Mouse (Mus musculus): ENCODE measurements at regions not wholly inside any gene's neighbourhood (a gene's known extent, or its start where the extent isn't known, plus 50 kb on each side); places are given as distances from the start of the nearest gene placed in this dataset.
"Not testable (repeated sequence)": the region's sequence is repeated elsewhere in the genome, so short reads cannot be mapped to it uniquely, and the experiment has no call there.

GRCm38 (mm10) chr5:77809844-77810243 is 402.0 kb upstream of the Igfbp7 start:
- DNase-seq (ENCODE audit: low spot score), result no peak

GRCm38 (mm10) chr5:77807726-77808125 is 399.9 kb upstream of the Igfbp7 start:
- peak; percentile 79 for DNase-seq (ENCODE audit: low spot score)

- no peak for DNase-seq (ENCODE audit: low spot score)
These were observed 398.7 kb upstream of the Igfbp7 start for GRCm38 (mm10) chr5:77806334-77807157.

- no peak for DNase-seq (ENCODE audit: low spot score)
These were observed 398.0 kb upstream of the Igfbp7 start for GRCm38 (mm10) chr5:77805796-77806195.

GRCm38 (mm10) chr5:77805303-77805702 is 397.5 kb upstream of the Igfbp7 start:
- DNase-seq (ENCODE audit: low spot score), result no peak

- no peak for DNase-seq (ENCODE audit: low spot score)
These were observed 396.3 kb upstream of the Igfbp7 start for GRCm38 (mm10) chr5:77804113-77804512.

GRCm38 (mm10) chr5:77803562-77803961 is 395.7 kb upstream of the Igfbp7 start:
- DNase-seq (ENCODE audit: low spot score), result peak; percentile 67

GRCm38 (mm10) chr5:77796960-77797359 is 389.1 kb upstream of the Igfbp7 start:
- DNase-seq (ENCODE audit: low spot score), result no peak

- DNase-seq (ENCODE audit: low spot score), result no peak
These were observed 387.9 kb upstream of the Igfbp7 start for GRCm38 (mm10) chr5:77795766-77796165.

GRCm38 (mm10) chr5:77783953-77784352 is 376.1 kb upstream of the Igfbp7 start:
- no peak for DNase-seq (ENCODE audit: low spot score)

- no peak for DNase-seq (ENCODE audit: low spot score)
These were observed 354.7 kb upstream of the Igfbp7 start for GRCm38 (mm10) chr5:77762426-77763042.

GRCm38 (mm10) chr5:77762013-77762412 is 354.2 kb upstream of the Igfbp7 start:
- no peak for DNase-seq (ENCODE audit: low spot score)

GRCm38 (mm10) chr5:77748933-77749332 is 341.1 kb upstream of the Igfbp7 start:
- no peak for DNase-seq (ENCODE audit: low spot score)

- no peak for DNase-seq (ENCODE audit: low spot score)
These were observed 338.8 kb upstream of the Igfbp7 start for GRCm38 (mm10) chr5:77746604-77747003.

GRCm38 (mm10) chr5:77743467-77743866 is 335.6 kb upstream of the Igfbp7 start:
- no peak for DNase-seq (ENCODE audit: low spot score)

- not testable (repeated sequence) for DNase-seq (ENCODE audit: low spot score)
These were observed 322.4 kb upstream of the Igfbp7 start for GRCm38 (mm10) chr5:77730286-77730685.

GRCm38 (mm10) chr5:77681592-77681991 is 273.8 kb upstream of the Igfbp7 start:
- DNase-seq (ENCODE audit: low spot score), result no peak

- no peak for DNase-seq (ENCODE audit: low spot score)
These were observed 264.5 kb upstream of the Igfbp7 start for GRCm38 (mm10) chr5:77672073-77672924.

GRCm38 (mm10) chr5:77663096-77663495 is 255.3 kb upstream of the Igfbp7 start:
- DNase-seq (ENCODE audit: low spot score), result peak; percentile 52

GRCm38 (mm10) chr5:77659016-77659415 is 251.2 kb upstream of the Igfbp7 start:
- DNase-seq (ENCODE audit: low spot score), result no peak

- no peak for DNase-seq (ENCODE audit: low spot score)
These were observed 236.8 kb upstream of the Igfbp7 start for GRCm38 (mm10) chr5:77644651-77645050.

- no peak for DNase-seq (ENCODE audit: low spot score)
These were observed 212.6 kb upstream of the Igfbp7 start for GRCm38 (mm10) chr5:77620402-77620801.

- no peak for DNase-seq (ENCODE audit: low spot score)
These were observed 202.7 kb upstream of the Igfbp7 start for GRCm38 (mm10) chr5:77610496-77610895.

Data from layer of hippocampus, adult 11-12 months (tissue).